Mouse (Mus musculus) olfactory bulb, adult 2 months (tissue): ENCODE results near the gene Tceal9.
"Not testable (repeated sequence)": the region's sequence is repeated elsewhere in the genome, so short reads cannot be mapped to it uniquely, and the experiment has no call there.

ENCODE experiments used
- CTCF ChIP-seq: fragments of 200-500 bp; IDR thresholded peaks from 2 replicates; pipeline ENCODE4 v1.5.1; 2012; ENCODE audit warnings: low read depth, mild to moderate bottlenecking, low read length, moderate library complexity; ENCODE audit not compliant: insufficient read depth
- POLR2A ChIP-seq: fragments of 200-500 bp; IDR thresholded peaks from 2 replicates; pipeline ENCODE4 v1.6.1; 2012; ENCODE audit warnings: mild to moderate bottlenecking, low read depth, low read length, moderate library complexity; ENCODE audit not compliant: insufficient read depth

GRCm38 (mm10) chrX:136214729-136215677 lies 29.9 kb upstream of the Tceal9 start, which contains the start of the genes Tceal7 and Bex1:
- not testable (repeated sequence) for TF ChIP-seq CTCF, POLR2A
